Mouse (Mus musculus): ENCODE measurements around the gene Ago1.

DNA sequence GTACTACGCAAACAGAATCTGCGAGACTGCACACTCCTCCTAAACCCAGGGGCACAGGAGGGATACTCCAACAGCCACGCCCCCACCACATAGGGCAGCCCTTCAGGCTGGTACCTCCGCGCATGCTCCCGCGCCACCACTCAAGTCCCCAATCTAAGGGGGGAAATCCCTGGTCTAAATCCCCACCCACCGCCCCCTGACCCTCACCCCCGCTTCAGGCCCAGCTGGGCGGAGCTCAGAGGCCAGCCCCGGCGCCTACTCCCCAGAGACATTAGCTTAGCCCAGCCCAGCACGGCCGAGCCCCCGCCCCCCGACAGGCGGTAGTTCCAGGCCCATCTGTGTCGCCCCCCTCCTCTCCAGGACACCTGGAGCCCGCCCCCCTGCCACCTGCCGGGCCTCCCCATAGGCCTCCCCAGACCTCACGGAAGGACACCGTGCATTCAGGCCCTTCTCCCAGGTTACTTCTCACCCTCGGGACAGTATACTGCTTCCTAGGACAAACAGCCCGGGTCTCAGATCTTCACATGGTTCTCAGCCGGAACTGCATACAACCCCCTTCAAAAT, 580 bp downstream of the Ago1 start:
- TF ChIP-seq POLR2A (IDR thresholded peaks at IDR 0.05; ENCODE audit: low read depth, low read length) = no peak
- TF ChIP-seq CTCF (IDR thresholded peaks at IDR 0.05; ENCODE audit: borderline replicate concordance, insufficient read depth, low read length) = no peak

Measured in embryonic fibroblast, embryonic 13.5 days (primary cell).